In genomic region chr7:79696495-79696894, GRCm38 (mm10) we compare ENCODE assay signal across 29 mouse cellular contexts. TPM values are rescaled to one million over a fixed set of nuclear protein-coding genes. Genes with fewer than 3 reads are reported as not detected.
DNase-seq lines count a peak whose midpoint lies in the region; ATAC-seq lines count a peak whose summit lies in the region.
"Had no signal": no experiment of that assay in that cellular context is flagged by ENCODE, and none has a peak within 500 bp of the region (broad histone marks: within the 10 kb centered on the region; RNA-seq: fewer than 3 reads in every experiment).

No protein-coding gene starts in this region.

- no peak overlapping the region for H3K27ac ChIP-seq in liver, embryonic 16.5 days (ENCODE audit: low read length)
- no peak overlapping the region for H3K27ac ChIP-seq in liver, embryonic 11.5 days (ENCODE audit: low read depth, low read length)
- H3K27ac ChIP-seq: embryonic facial prominence, embryonic 12.5 days; embryonic facial prominence, embryonic 15.5 days; heart, embryonic 15.5 days; hindbrain, embryonic 10.5 days; hindbrain, embryonic 13.5 days had no signal

- no peaks in the 10 kb centered on the region for H3K4me1 ChIP-seq in liver, embryonic 16.5 days (ENCODE audit: control insufficient read depth, low read depth, low read length)
- no peaks in the 10 kb centered on the region for H3K4me1 ChIP-seq in liver, embryonic 11.5 days (replicated peaks; ENCODE audit: control insufficient read depth, insufficient read depth, low read length)
- H3K4me1 ChIP-seq: embryonic facial prominence, embryonic 12.5 days; embryonic facial prominence, embryonic 15.5 days; heart, embryonic 12.5 days; heart, embryonic 15.5 days; hindbrain, embryonic 10.5 days; hindbrain, embryonic 13.5 days had no signal

- no peaks in the 10 kb centered on the region for H3K27me3 ChIP-seq in liver, embryonic 16.5 days (ENCODE audit: control insufficient read depth, insufficient read depth, low read depth, low read length)
- H3K27me3 ChIP-seq in liver, embryonic 11.5 days (replicated peaks; ENCODE audit: control insufficient read depth, insufficient read depth, low read length): no peaks in the 10 kb centered on the region
- H3K27me3 ChIP-seq: embryonic facial prominence, embryonic 12.5 days; embryonic facial prominence, embryonic 15.5 days; heart, embryonic 12.5 days; heart, embryonic 15.5 days; hindbrain, embryonic 13.5 days; Patski had no signal

- no peak overlapping the region for H3K4me3 ChIP-seq in liver, embryonic 16.5 days (ENCODE audit: low read depth, low read length)
- no peak overlapping the region for H3K4me3 ChIP-seq in liver, embryonic 11.5 days (ENCODE audit: low read depth, low read length)
- H3K4me3 ChIP-seq: embryonic facial prominence, embryonic 12.5 days; embryonic facial prominence, embryonic 15.5 days; heart, embryonic 12.5 days; heart, embryonic 15.5 days; hindbrain, embryonic 10.5 days; hindbrain, embryonic 13.5 days had no signal

- no peak for DNase-seq in liver, embryonic 11.5 days (ENCODE audit: low spot score)
- peak; percentile 39 for DNase-seq in lung, postnatal 36 days
- no peak for DNase-seq in lung, postnatal 14 days
- no peak for DNase-seq in frontal cortex, adult 2 months (ENCODE audit: extremely low spot score in 1 of 2, low spot score in 1 of 2)
- no peak for DNase-seq in layer of hippocampus, adult 18-20 months (ENCODE audit: low spot score in 2 of 2)
- DNase-seq: adrenal gland, postnatal 10 days; adrenal gland, postnatal 36 days; cerebellum, adult 18-20 months; cerebellum, adult 9-10 months; cerebellum, postnatal 14 days; forebrain, postnatal 0 days; gastrocnemius, postnatal 25 days; heart, postnatal 10 days; heart, postnatal 36 days had no signal

- H3K4me2 ChIP-seq in liver, embryonic 16.5 days (ENCODE audit: low read depth, low read length): no peak overlapping the region
- no peak overlapping the region for H3K4me2 ChIP-seq in liver, embryonic 11.5 days
- H3K4me2 ChIP-seq: embryonic facial prominence, embryonic 12.5 days; embryonic facial prominence, embryonic 15.5 days; heart, embryonic 12.5 days; heart, embryonic 15.5 days; hindbrain, embryonic 13.5 days had no signal

- peaks cover 69% of the 10 kb centered on the region for H3K36me3 ChIP-seq in liver, embryonic 16.5 days (ENCODE audit: control insufficient read depth, insufficient read depth)
- H3K36me3 ChIP-seq in liver, embryonic 11.5 days (ENCODE audit: control insufficient read depth, insufficient read depth, low read length): peaks cover 53% of the 10 kb centered on the region

- H3K9me3 ChIP-seq in liver, embryonic 16.5 days (replicated peaks; ENCODE audit: control insufficient read depth, low read length): no peaks in the 10 kb centered on the region
- H3K9me3 ChIP-seq in liver, embryonic 11.5 days (ENCODE audit: control insufficient read depth, low read length): no peaks in the 10 kb centered on the region
- H3K9me3 ChIP-seq: embryonic facial prominence, embryonic 12.5 days; embryonic facial prominence, embryonic 15.5 days; heart, embryonic 12.5 days; heart, embryonic 15.5 days; hindbrain, embryonic 10.5 days; hindbrain, embryonic 13.5 days had no signal

- no peak overlapping the region for H3K9ac ChIP-seq in liver, embryonic 16.5 days (ENCODE audit: low read depth, low read length)
- H3K9ac ChIP-seq in liver, embryonic 11.5 days (ENCODE audit: low read depth, low read length): no peak overlapping the region
- H3K9ac ChIP-seq: embryonic facial prominence, embryonic 12.5 days; embryonic facial prominence, embryonic 15.5 days; forebrain, postnatal 0 days; heart, embryonic 12.5 days; heart, embryonic 15.5 days; hindbrain, embryonic 13.5 days had no signal

- peak; percentile 24; the same call in 1 of the 2 replicates for ATAC-seq in liver, embryonic 16.5 days (ENCODE audit: low read depth)
- ATAC-seq in liver, embryonic 11.5 days (replicated peaks; ENCODE audit: low FRiP score): no peak
- ATAC-seq in megakaryocyte, adult 5-6 weeks (ENCODE audit: poor library complexity, severe bottlenecking): peak; percentile 70
- ATAC-seq: CD4-positive, CD25-positive, alpha-beta regulatory T cell, adult 4 months; forebrain, embryonic 14.5 days; forebrain, postnatal 0 days; hindbrain, embryonic 16.5 days; Patski had no signal

- WGBS in liver, embryonic 16.5 days (ENCODE audit: insufficient replicate concordance): 69% methylated on average over 8 of the region's 8 CpGs
- 82% methylated on average over 8 of the region's 8 CpGs for WGBS in liver, embryonic 11.5 days

RNA-seq across cellular contexts. Expression of gene Kif7, which starts 19.0 kb away (rescaled TPM):
- 0.19 and 0.22 TPM in 2 replicates for polyA plus RNA-seq in liver, embryonic 16.5 days (2015; fragmentation: Nextera tagmentation; extraction: Ambion mirVana)
- polyA plus RNA-seq in liver, embryonic 11.5 days (2014; fragmentation: Nextera tagmentation; extraction: Ambion mirVana): 2.3 and 3.0 TPM in 2 replicates
- total RNA-seq in megakaryocyte, adult 5-6 weeks (2015): 0.11 and 0.13 TPM in 2 replicates
- total RNA-seq in megakaryocyte, adult 5-6 weeks (2017): 0.51 TPM in 1 of 2 replicates, not detected in the other
- 3.2 and 3.8 TPM in 2 replicates for polyA plus RNA-seq in frontal cortex, adult 2 months (2012; rRNA removed)
- total RNA-seq in layer of hippocampus, adult 18-20 months (2021): 1 to 10 TPM; 1.5 TPM

RNA-seq across cellular contexts. Expression of gene Plin1, which starts 36.2 kb away (rescaled TPM):
- polyA plus RNA-seq in liver, embryonic 16.5 days (2015; fragmentation: Nextera tagmentation; extraction: Ambion mirVana): not detected in 2 replicates
- polyA plus RNA-seq in liver, embryonic 11.5 days (2014; fragmentation: Nextera tagmentation; extraction: Ambion mirVana): not detected in 2 replicates
- total RNA-seq in megakaryocyte, adult 5-6 weeks (2015): not detected in 2 replicates
- total RNA-seq in megakaryocyte, adult 5-6 weeks (2017): not detected in 2 replicates
- polyA plus RNA-seq in frontal cortex, adult 2 months (2012; rRNA removed): 0.14 and 0.25 TPM in 2 replicates
- under 1 TPM in 1 of 2 experiments, not detected in 1; 0.37 TPM for total RNA-seq in layer of hippocampus, adult 18-20 months (2021)
- total RNA-seq: common myeloid progenitor, adult 5-6 weeks; forebrain, postnatal 0 days had no signal
- polyA plus RNA-seq: C2C12; CD4-positive, CD25-positive, alpha-beta regulatory T cell, adult 4 months; embryonic facial prominence, embryonic 12.5 days; forebrain, embryonic 14.5 days; forebrain, postnatal 0 days; heart, embryonic 12.5 days; heart, embryonic 15.5 days; hindbrain, embryonic 10.5 days had no signal

RNA-seq across cellular contexts. Expression of gene Ticrr, which starts 36.5 kb away (rescaled TPM):
- polyA plus RNA-seq in liver, embryonic 16.5 days (2015; fragmentation: Nextera tagmentation; extraction: Ambion mirVana): 4.7 and 5.5 TPM in 2 replicates
- polyA plus RNA-seq in liver, embryonic 11.5 days (2014; fragmentation: Nextera tagmentation; extraction: Ambion mirVana): 16.2 and 17.2 TPM in 2 replicates
- total RNA-seq in megakaryocyte, adult 5-6 weeks (2015): 22.4 and 22.8 TPM in 2 replicates
- 12.4 and 21.5 TPM in 2 replicates for total RNA-seq in megakaryocyte, adult 5-6 weeks (2017)
- polyA plus RNA-seq in frontal cortex, adult 2 months (2012; rRNA removed): 0.13 and 0.18 TPM in 2 replicates
- not detected for total RNA-seq in layer of hippocampus, adult 18-20 months (2021)
- total RNA-seq: gastrocnemius, adult 8-10 months had no signal

RNA-seq across cellular contexts. Expression of gene Pex11a, which starts 46.4 kb away (rescaled TPM):
- 4.5 and 4.9 TPM in 2 replicates for polyA plus RNA-seq in liver, embryonic 16.5 days (2015; fragmentation: Nextera tagmentation; extraction: Ambion mirVana)
- 2.3 and 2.9 TPM in 2 replicates for polyA plus RNA-seq in liver, embryonic 11.5 days (2014; fragmentation: Nextera tagmentation; extraction: Ambion mirVana)
- 0.98 and 1.3 TPM in 2 replicates for total RNA-seq in megakaryocyte, adult 5-6 weeks (2015)
- 1.5 and 5.4 TPM in 2 replicates for total RNA-seq in megakaryocyte, adult 5-6 weeks (2017)
- polyA plus RNA-seq in frontal cortex, adult 2 months (2012; rRNA removed): 19.1 and 19.2 TPM in 2 replicates
- total RNA-seq in layer of hippocampus, adult 18-20 months (2021): 10 to 100 TPM; 12.0 to 14.4 TPM

RNA-seq across cellular contexts. Expression of gene Wdr93, which starts 46.5 kb away (rescaled TPM):
- 0.07 and 0.09 TPM in 2 replicates for polyA plus RNA-seq in liver, embryonic 16.5 days (2015; fragmentation: Nextera tagmentation; extraction: Ambion mirVana)
- polyA plus RNA-seq in liver, embryonic 11.5 days (2014; fragmentation: Nextera tagmentation; extraction: Ambion mirVana): 0.21 TPM in 1 of 2 replicates, not detected in the other
- not detected in 2 replicates for total RNA-seq in megakaryocyte, adult 5-6 weeks (2015)
- total RNA-seq in megakaryocyte, adult 5-6 weeks (2017): not detected in 2 replicates
- polyA plus RNA-seq in frontal cortex, adult 2 months (2012; rRNA removed): 0.10 and 0.34 TPM in 2 replicates
- total RNA-seq in layer of hippocampus, adult 18-20 months (2021): under 1 TPM; 0.23 to 0.40 TPM
- total RNA-seq: common myeloid progenitor, adult 5-6 weeks; gastrocnemius, postnatal 25 days had no signal
